Mouse (Mus musculus) ES-Bruce4 (cell line): ENCODE data around the gene Car10.

ENCODE experiments used
- CTCF ChIP-seq: IDR thresholded peaks from one replicate; pipeline ENCODE4 v1.8.1; 2011; ENCODE audit warnings: low read depth, low read length
- EP300 ChIP-seq: IDR thresholded peaks from 2 replicates; pipeline ENCODE4 v1.6.1; 2011; ENCODE audit warnings: low read depth, low read length; ENCODE audit not compliant: insufficient read depth
- POLR2A ChIP-seq: IDR thresholded peaks from one replicate; pipeline ENCODE4 v1.8.1; 2011; ENCODE audit warnings: low read length; ENCODE audit not compliant: insufficient read depth

GRCm38 (mm10) chr11:93173533-93174308 is 75.9 kb downstream of the Car10 start:
- TF ChIP-seq CTCF (no peak), POLR2A (no peak), EP300 (no peak)
